Mouse (Mus musculus) testis, adult 2 months (tissue): Measurements from ENCODE around the gene Ift43.

Experiments
- CTCF ChIP-seq: fragments of 200-500 bp; IDR thresholded peaks from 2 replicates; pipeline ENCODE4 v1.5.1; 2012; ENCODE audit warnings: low read depth, mild to moderate bottlenecking, inconsistent platforms, low read length, moderate library complexity; ENCODE audit not compliant: control insufficient read depth, insufficient read depth, insufficient replicate concordance
- POLR2A ChIP-seq: fragments of 200-500 bp; IDR thresholded peaks from 2 replicates; pipeline ENCODE4 v1.6.1; 2012; ENCODE audit warnings: low read depth, mild to moderate bottlenecking, inconsistent platforms, low read length, moderate library complexity; ENCODE audit not compliant: control insufficient read depth

DNA sequence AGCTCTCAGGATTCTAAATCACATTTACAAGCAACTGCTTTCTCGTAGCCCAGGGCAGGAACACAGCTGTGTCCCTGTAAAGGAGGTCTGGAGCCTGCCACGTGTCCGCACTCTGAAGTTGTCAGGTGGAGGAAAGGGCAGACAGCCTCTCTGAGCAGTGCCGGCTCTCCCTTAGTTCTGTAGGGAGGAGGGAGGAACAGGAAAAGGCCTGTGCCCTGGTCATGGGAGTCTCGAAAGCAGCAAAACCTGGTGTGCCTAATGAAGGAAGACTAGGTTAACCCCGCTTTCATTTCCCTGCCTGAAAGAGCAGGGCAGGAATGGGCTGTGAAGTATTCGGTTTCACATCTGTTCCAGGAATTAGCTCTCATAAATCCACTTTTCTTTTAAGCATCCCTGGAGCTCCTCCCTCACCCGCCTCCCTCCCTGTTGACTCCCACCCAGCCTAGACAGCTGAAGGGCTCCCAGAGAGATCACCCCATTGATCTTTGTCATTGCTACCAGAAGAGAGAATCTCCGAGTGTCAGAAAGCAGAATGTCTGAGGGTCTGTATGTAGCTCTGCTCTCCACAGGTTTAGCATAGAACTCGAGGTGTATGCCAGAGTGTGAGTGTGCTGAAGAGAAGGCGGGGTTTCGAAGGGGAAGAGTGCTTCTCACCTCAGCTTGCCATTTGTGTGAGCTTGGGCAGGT, 45.0 kb upstream of the Ift43 start:
- TF ChIP-seq POLR2A (no peak), CTCF (no peak)
